Mouse (Mus musculus): ENCODE data around the gene Nyap1. TPM values are rescaled to one million over a fixed set of nuclear protein-coding genes. Genes with fewer than 3 reads are reported as not detected.

Gene Nyap1
- polyA plus RNA-seq, 1 experiment from 2014 or later = 45.6 TPM

DNA sequence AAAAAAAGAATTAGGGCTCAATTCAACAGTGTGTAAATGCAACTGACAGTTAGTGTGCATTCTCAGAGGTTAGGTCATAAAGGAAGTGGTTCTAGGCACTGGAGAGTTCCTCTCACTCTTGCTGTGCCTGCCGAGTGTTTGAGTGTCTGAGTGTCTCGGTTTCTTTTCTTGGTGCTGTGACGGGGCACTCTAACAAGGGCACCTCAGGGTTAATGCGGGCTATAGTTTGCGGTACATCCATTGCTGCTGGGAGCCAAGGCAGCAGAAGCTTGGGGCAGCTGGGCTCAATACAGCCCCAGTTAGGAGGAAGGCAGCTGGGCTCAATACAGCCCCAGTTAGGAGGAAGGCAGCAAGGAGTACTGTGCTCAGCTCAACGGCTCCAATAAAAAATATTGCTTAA is 36.2 kb downstream of the Nyap1 start:
- no peaks in the 10 kb centered on the region for H3K27me3 ChIP-seq
- no peak for ATAC-seq (replicated peaks)
- WGBS = 46% methylated on average over 6 of the region's 6 CpGs
- no peak overlapping the region for H3K4me3 ChIP-seq
- H3K4me2 ChIP-seq (replicated peaks) = no peak overlapping the region
- H3K4me1 ChIP-seq = peaks cover 8% of the 10 kb centered on the region
- no peak overlapping the region for H3K27ac ChIP-seq (replicated peaks)
- no peak overlapping the region for H3K9ac ChIP-seq (replicated peaks)
- H3K36me3 ChIP-seq = no peaks in the 10 kb centered on the region
- H3K9me3 ChIP-seq = no peaks in the 10 kb centered on the region

GRCm38 (mm10) chr5:137699850-137700249 is 41.6 kb downstream of the Nyap1 start:
- no peak overlapping the region for H3K4me2 ChIP-seq (replicated peaks)
- no peak overlapping the region for H3K27ac ChIP-seq (replicated peaks)
- no peak overlapping the region for H3K4me3 ChIP-seq
- ATAC-seq (replicated peaks) = no peak
- WGBS = 44% methylated on average over 2 of the region's 2 CpGs
- H3K4me1 ChIP-seq = no peaks in the 10 kb centered on the region
- no peaks in the 10 kb centered on the region for H3K36me3 ChIP-seq
- H3K9ac ChIP-seq (replicated peaks) = no peak overlapping the region
- H3K27me3 ChIP-seq = no peaks in the 10 kb centered on the region
- no peaks in the 10 kb centered on the region for H3K9me3 ChIP-seq

- Histone ChIP-seq H3K4me2 (replicated peaks) (no peak overlapping the region), H3K9me3 (no peaks in the 10 kb centered on the region), H3K4me3 (no peak overlapping the region), H3K4me1 (no peaks in the 10 kb centered on the region), H3K36me3 (no peaks in the 10 kb centered on the region), H3K9ac (replicated peaks) (no peak overlapping the region), H3K27ac (replicated peaks) (no peak overlapping the region), H3K27me3 (no peaks in the 10 kb centered on the region)
- ATAC-seq (replicated peaks) = no peak
- WGBS = 75% methylated on average over 3 of the region's 3 CpGs
Measured at GRCm38 (mm10) chr5:137699080-137699479, 42.3 kb downstream of the Nyap1 start.

- ATAC-seq (replicated peaks) = no peak
- WGBS = 89% methylated on average over 4 of the region's 4 CpGs
- H3K9ac ChIP-seq (replicated peaks) = no peak overlapping the region
- no peak overlapping the region for H3K27ac ChIP-seq (replicated peaks)
- H3K4me1 ChIP-seq = no peaks in the 10 kb centered on the region
- no peaks in the 10 kb centered on the region for H3K36me3 ChIP-seq
- no peak overlapping the region for H3K4me2 ChIP-seq (replicated peaks)
- H3K4me3 ChIP-seq = no peak overlapping the region
- no peaks in the 10 kb centered on the region for H3K9me3 ChIP-seq
- no peaks in the 10 kb centered on the region for H3K27me3 ChIP-seq
Measured at GRCm38 (mm10) chr5:137695930-137696329, 45.5 kb downstream of the Nyap1 start.

DNA sequence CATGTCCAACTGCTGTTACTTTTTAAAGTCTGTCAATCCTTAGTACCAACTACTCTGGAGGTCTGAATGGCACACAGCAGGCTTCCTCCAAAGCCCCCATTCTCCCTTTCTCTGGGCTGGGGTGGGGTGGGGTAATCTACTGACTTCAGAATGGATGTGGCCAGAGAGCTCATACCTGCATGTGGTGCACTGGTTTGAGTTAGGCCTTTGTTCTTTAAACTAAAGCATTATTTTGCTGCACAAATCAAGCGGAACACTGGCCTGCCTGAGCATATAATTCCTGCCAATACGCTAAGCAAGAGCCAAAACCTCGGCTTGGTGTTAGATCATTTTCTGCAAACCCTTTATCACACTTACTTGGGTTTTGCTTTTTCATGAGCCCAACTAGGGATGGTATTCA is 46.6 kb downstream of the Nyap1 start:
- ATAC-seq (replicated peaks) = no peak
- no peak overlapping the region for H3K4me2 ChIP-seq (replicated peaks)
- H3K9ac ChIP-seq (replicated peaks) = no peak overlapping the region
- H3K27ac ChIP-seq (replicated peaks) = no peak overlapping the region
- WGBS = 12% methylated on average over 3 of the region's 3 CpGs
- H3K9me3 ChIP-seq = no peaks in the 10 kb centered on the region
- no peaks in the 10 kb centered on the region for H3K27me3 ChIP-seq
- no peaks in the 10 kb centered on the region for H3K36me3 ChIP-seq
- H3K4me3 ChIP-seq = no peak overlapping the region
- H3K4me1 ChIP-seq = no peaks in the 10 kb centered on the region

DNA sequence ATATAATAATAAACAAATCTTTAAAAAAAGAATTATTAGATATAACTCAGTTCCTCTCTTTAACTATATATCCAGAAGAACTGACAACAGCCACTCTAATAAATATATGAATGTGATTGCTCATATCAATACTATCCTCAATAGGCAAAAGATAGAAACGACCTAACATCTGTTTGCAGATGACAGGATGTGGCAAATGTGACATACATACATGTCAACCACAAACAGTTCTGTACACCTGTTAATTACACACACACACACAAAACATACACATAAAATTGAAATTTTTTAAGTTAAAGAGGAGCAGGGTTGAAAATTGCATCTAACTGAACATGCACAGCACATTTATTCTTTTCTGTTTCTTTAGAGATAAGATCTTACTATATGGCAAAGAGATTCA is 49.5 kb downstream of the Nyap1 start:
- ATAC-seq (replicated peaks) = no peak
- H3K27ac ChIP-seq (replicated peaks) = no peak overlapping the region
- no peaks in the 10 kb centered on the region for H3K9me3 ChIP-seq
- H3K4me2 ChIP-seq (replicated peaks) = no peak overlapping the region
- H3K27me3 ChIP-seq = no peaks in the 10 kb centered on the region
- H3K4me3 ChIP-seq = no peak overlapping the region
- no peaks in the 10 kb centered on the region for H3K4me1 ChIP-seq
- no peak overlapping the region for H3K9ac ChIP-seq (replicated peaks)
- H3K36me3 ChIP-seq = no peaks in the 10 kb centered on the region
- WGBS = 76% methylated on average over 1 of the region's 1 CpGs

DNA sequence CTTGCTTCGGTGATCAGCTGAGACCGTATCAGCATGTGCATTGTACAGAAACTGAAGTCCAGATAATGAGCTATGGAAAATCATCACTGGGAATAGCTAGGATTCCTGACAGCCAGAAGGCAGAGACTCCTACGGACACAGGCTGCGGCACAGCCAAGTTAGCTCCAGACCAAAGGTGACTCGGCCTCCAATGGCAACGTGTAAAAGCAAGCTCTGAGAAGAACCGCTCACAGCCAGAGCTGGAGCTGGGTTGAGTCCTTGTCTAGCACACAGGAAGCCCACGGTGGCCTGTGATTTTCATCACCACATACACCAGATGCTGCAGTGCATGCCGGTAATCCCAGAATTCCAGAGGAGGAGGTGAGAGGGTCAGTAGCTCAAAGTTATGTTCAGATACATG is 50.9 kb downstream of the Nyap1 start:
- Histone ChIP-seq H3K27ac (replicated peaks) (no peak overlapping the region), H3K4me3 (no peak overlapping the region), H3K9ac (replicated peaks) (no peak overlapping the region), H3K27me3 (no peaks in the 10 kb centered on the region), H3K36me3 (no peaks in the 10 kb centered on the region), H3K4me2 (replicated peaks) (no peak overlapping the region), H3K4me1 (no peaks in the 10 kb centered on the region), H3K9me3 (no peaks in the 10 kb centered on the region)
- WGBS = 66% methylated on average over 9 of the region's 9 CpGs
- no peak for ATAC-seq (replicated peaks)

DNA sequence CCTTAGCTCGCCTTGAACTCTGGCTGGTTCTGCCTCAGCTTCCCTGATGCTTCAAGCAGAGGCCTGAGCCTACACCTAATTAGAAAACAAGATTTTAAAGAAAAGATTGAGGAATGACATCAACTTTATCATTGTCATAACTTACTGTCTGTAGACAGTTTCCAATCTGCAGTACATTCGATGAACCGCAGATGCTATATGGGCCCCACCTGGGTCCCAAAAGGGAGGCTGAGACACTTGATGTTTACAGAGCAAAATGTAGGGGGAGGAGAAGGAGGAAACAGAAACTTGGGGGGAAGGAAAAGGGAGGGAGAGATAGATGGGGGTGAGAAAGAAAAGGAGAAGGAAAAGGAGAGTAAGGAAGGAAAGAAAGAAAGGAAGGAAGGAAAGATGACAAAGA is 51.4 kb downstream of the Nyap1 start:
- H3K9me3 ChIP-seq = no peaks in the 10 kb centered on the region
- no peaks in the 10 kb centered on the region for H3K27me3 ChIP-seq
- no peak for ATAC-seq (replicated peaks)
- H3K9ac ChIP-seq (replicated peaks) = no peak overlapping the region
- WGBS = 92% methylated on average over 3 of the region's 3 CpGs
- no peak overlapping the region for H3K4me2 ChIP-seq (replicated peaks)
- H3K4me3 ChIP-seq = no peak overlapping the region
- no peaks in the 10 kb centered on the region for H3K36me3 ChIP-seq
- H3K4me1 ChIP-seq = peaks cover 3% of the 10 kb centered on the region; the same call in 1 of the 2 replicates
- H3K27ac ChIP-seq (replicated peaks) = no peak overlapping the region

GRCm38 (mm10) chr5:137686127-137686790 is 55.1 kb downstream of the Nyap1 start:
- Histone ChIP-seq H3K36me3 (no peaks in the 10 kb centered on the region), H3K4me1 (peaks cover 27% of the 10 kb centered on the region), H3K27ac (replicated peaks) (no peak overlapping the region), H3K4me3 (no peak overlapping the region), H3K27me3 (no peaks in the 10 kb centered on the region), H3K4me2 (replicated peaks) (no peak overlapping the region), H3K9ac (replicated peaks) (no peak overlapping the region), H3K9me3 (no peaks in the 10 kb centered on the region)
- 88% methylated on average over 6 of the region's 6 CpGs for WGBS
- no peak for ATAC-seq (replicated peaks)

DNA sequence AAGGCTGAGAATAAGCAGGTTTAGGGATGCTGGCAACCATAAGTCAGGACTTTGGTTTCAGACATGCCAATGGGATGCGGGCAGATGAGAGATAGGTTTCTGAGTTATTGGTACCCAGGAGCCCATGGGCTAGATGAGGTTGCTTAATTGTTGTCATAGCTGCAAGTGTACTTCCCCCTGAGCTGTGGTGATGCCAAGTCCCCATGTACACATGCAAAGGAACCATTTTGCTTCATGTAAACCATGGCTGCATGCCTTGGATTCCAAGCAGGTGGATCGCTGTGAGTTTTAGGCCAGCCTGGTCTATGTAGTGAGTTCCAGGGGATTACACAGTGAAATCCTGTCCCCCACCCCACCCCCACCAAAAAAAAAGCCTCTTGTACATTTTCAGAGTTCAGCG is 55.8 kb downstream of the Nyap1 start:
- Histone ChIP-seq H3K27ac (replicated peaks) (no peak overlapping the region), H3K9ac (replicated peaks) (no peak overlapping the region), H3K9me3 (no peaks in the 10 kb centered on the region), H3K4me3 (no peak overlapping the region), H3K27me3 (no peaks in the 10 kb centered on the region), H3K4me2 (replicated peaks) (no peak overlapping the region), H3K4me1 (peaks cover 27% of the 10 kb centered on the region), H3K36me3 (no peaks in the 10 kb centered on the region)
- 97% methylated on average over 3 of the region's 3 CpGs for WGBS
- ATAC-seq (replicated peaks) = no peak

GRCm38 (mm10) chr5:137684294-137685123 is 56.9 kb downstream of the Nyap1 start, which contains the start of gene Agfg2:
Gene Agfg2, minus strand, starts transcription at chr5:137684726.
- Histone ChIP-seq H3K9me3 (no peaks in the 10 kb centered on the region), H3K4me3 (peak within 1 kb of the TSS; percentile 82), H3K27ac (replicated peaks) (peak within 1 kb of the TSS; percentile 82), H3K36me3 (no peaks in the 10 kb centered on the region), H3K4me2 (replicated peaks) (peak within 1 kb of the TSS; percentile 87), H3K9ac (replicated peaks) (peak within 1 kb of the TSS; percentile 63), H3K27me3 (no peaks in the 10 kb centered on the region), H3K4me1 (peaks cover 27% of the 10 kb centered on the region)
- ATAC-seq (replicated peaks) = peak; percentile 100
- WGBS = under 1% methylated on average over 61 of the region's 62 CpGs

GRCm38 (mm10) chr5:137683388-137684293 is 57.8 kb downstream of the Nyap1 start:
- Histone ChIP-seq H3K27ac (replicated peaks) (peak overlapping the region; percentile 82), H3K27me3 (no peaks in the 10 kb centered on the region), H3K4me1 (peaks cover 27% of the 10 kb centered on the region), H3K9ac (replicated peaks) (peak overlapping the region; percentile 63), H3K36me3 (no peaks in the 10 kb centered on the region), H3K9me3 (no peaks in the 10 kb centered on the region), H3K4me2 (replicated peaks) (peak overlapping the region; percentile 87), H3K4me3 (peak overlapping the region; percentile 82)
- peak; percentile 7; the same call in 1 of the 2 replicates for ATAC-seq (replicated peaks)
- 8% methylated on average over 27 of the region's 28 CpGs for WGBS

Data from forebrain, embryonic 15.5 days (tissue).